Mouse (Mus musculus): ENCODE measurements around the gene Zfp606.

DNA sequence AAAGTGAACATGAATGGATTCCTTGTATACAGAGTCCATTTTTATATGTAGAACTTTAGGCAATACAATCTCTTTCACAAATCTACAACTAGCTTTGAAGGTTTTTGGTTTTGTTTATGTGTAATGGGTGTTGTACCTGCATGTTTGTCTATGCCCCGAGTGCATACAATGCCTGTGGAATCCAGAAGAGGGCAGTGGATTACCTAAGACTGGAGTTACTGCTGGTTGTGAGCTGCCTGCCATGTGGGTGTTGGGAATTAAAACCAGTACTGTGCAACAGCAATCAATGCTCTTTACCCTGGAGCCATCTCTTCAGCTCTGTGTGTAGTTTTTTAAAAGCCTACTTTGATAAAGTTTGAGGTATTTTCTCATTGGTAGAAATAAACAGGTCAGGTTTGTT, 7.9 kb downstream of the Zfp606 start:
- TF ChIP-seq CTCF (IDR thresholded peaks at IDR 0.05; ENCODE audit: borderline replicate concordance, control insufficient read depth, extremely low read depth, insufficient read depth, low read length, poor library complexity): no peak
- no peak for TF ChIP-seq POLR2A (IDR thresholded peaks at IDR 0.05; ENCODE audit: control insufficient read depth, extremely low read depth, insufficient read depth, low read length, poor library complexity)

Measured in thymus, adult 2 months (tissue).